Mouse (Mus musculus) cerebellum, adult 2 months (tissue): ENCODE results near the gene Sarnp.

Source experiments
- CTCF ChIP-seq: fragments of 200-500 bp; IDR thresholded peaks from 2 replicates; pipeline ENCODE4 v1.5.1; 2011; ENCODE audit warnings: low read depth, mild to moderate bottlenecking, control low read depth, low read length, moderate library complexity, borderline replicate concordance; ENCODE audit not compliant: insufficient read depth
- POLR2A ChIP-seq: fragments of 200-500 bp; IDR thresholded peaks from 2 replicates; pipeline ENCODE4 v1.6.1; 2011; ENCODE audit warnings: low read length, control low read depth, borderline replicate concordance; ENCODE audit not compliant: insufficient read depth

DNA sequence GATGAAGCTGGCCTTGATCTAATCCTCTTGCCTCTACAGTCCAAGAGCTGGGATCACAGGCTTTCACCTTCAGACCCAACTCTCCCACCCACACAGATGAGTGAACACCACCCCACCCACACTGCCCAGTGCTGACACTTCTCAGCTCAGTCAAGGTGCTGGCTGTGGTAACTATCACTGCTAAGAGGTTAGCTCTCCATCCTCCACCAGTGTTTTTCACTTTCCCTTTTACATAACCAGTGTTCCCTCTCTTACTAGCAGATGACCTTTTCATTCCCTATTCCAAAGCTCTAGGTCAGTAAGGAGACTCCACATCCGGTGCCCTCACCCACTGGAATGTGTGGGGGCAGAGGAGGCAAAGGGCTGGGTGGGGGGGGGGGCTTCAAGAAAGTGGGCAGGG, 104.1 kb downstream of the Sarnp start:
- TF ChIP-seq CTCF (no peak), POLR2A (no peak)
